Mouse (Mus musculus): ENCODE data around the gene Fbxo7.

- no peak for TF ChIP-seq POLR2A (IDR thresholded peaks at IDR 0.05; ENCODE audit: insufficient read length, low read depth)
- no peak for TF ChIP-seq USF1 (IDR thresholded peaks at IDR 0.05; ENCODE audit: low read depth)
- no peak for TF ChIP-seq MAX (IDR thresholded peaks at IDR 0.05; ENCODE audit: low read depth)
- no peak for TF ChIP-seq TCF12 (IDR thresholded peaks at IDR 0.05; ENCODE audit: insufficient read depth, poor library complexity, severe bottlenecking)
- TF ChIP-seq E2F4 (IDR thresholded peaks at IDR 0.05; ENCODE audit: insufficient read depth) = no peak
Observed at GRCm38 (mm10) chr10:86077272-86077671, 55.5 kb downstream of the Fbxo7 start.
